Mouse (Mus musculus) neural tube, embryonic 11.5 days (tissue): ENCODE results near the gene Tjp3. TPM values are rescaled to one million over a fixed set of nuclear protein-coding genes. Genes with fewer than 3 reads are reported as not detected.
A peak's percentile ranks its signal among the peaks of the same experiment; 100 is the strongest.

ENCODE experiments used
- ATAC-seq: fragments of 200-750 bp; cut with Nextera tagmentation; 2 replicates; pipeline ENCODE4 v1.8.0; 2017; ENCODE audit warnings: moderate number of reproducible peaks, mild to moderate bottlenecking, moderate TSS enrichment, moderate library complexity; ENCODE audit not compliant: insufficient read depth, low FRiP score, low TSS enrichment
- DNase-seq: peaks from one replicate; pipeline ENCODE4 v3.0.0-alpha.2; 2015; ENCODE audit warnings: low spot score
- H3K27ac ChIP-seq: fragments of 300-500 bp; sonication (generic); 2 replicates; pipeline ENCODE4 v1.5.1; 2014; ENCODE audit warnings: low read depth, mild to moderate bottlenecking, low read length
- H3K27me3 ChIP-seq: fragments of 300-500 bp; sonication (generic); 2 replicates; pipeline ENCODE4 v1.6.1; 2014; ENCODE audit warnings: mild to moderate bottlenecking, low read length, mixed read lengths; ENCODE audit not compliant: control insufficient read depth, insufficient read depth
- H3K36me3 ChIP-seq: fragments of 300-500 bp; sonication (generic); 2 replicates; pipeline ENCODE4 v1.6.1; 2014; ENCODE audit warnings: mild to moderate bottlenecking, low read length, moderate library complexity, mixed read lengths; ENCODE audit not compliant: control insufficient read depth, insufficient read depth
- H3K4me1 ChIP-seq: fragments of 300-500 bp; sonication (generic); 2 replicates; pipeline ENCODE4 v1.6.1; 2014; ENCODE audit warnings: low read length, mixed read lengths; ENCODE audit not compliant: control insufficient read depth, insufficient read depth
- H3K4me2 ChIP-seq: fragments of 300-500 bp; sonication (generic); 2 replicates; pipeline ENCODE4 v1.6.1; 2014; ENCODE audit warnings: low read depth, mild to moderate bottlenecking, moderate library complexity
- H3K4me3 ChIP-seq: fragments of 300-500 bp; sonication (generic); 2 replicates; pipeline ENCODE4 v1.5.1; 2014; ENCODE audit warnings: low read depth, low read length
- H3K9ac ChIP-seq: fragments of 300-500 bp; sonication (generic); 2 replicates; pipeline ENCODE4 v1.6.1; 2014; ENCODE audit warnings: mild to moderate bottlenecking, low read length
- H3K9me3 ChIP-seq: fragments of 300-500 bp; sonication (generic); 2 replicates; pipeline ENCODE4 v1.6.1; 2016; ENCODE audit warnings: low read length; ENCODE audit not compliant: control insufficient read depth
- WGBS: fragments of 180-500 bp; shearing (Covaris S2); extraction: QIAGEN DNeasy Blood & Tissue Kit; methylation state at CpG from one replicate; pipeline ENCODE4 v1.1.7; 2014; 5-methylcytosine and 5-hydroxymethylcytosine counted together
- polyA plus RNA-seq: library from polyadenylated mRNA; unstranded; fragments of >200 nt; fragmentation: Nextera tagmentation; extraction: Ambion mirVana; gene quantifications from 2 replicates; pipeline ENCODE4 v1.2.1, GENCODE M21; 2014

Tjp3 gene
- polyA plus RNA-seq, 1 experiment from 2014 or later, result 2.5 TPM

DNA sequence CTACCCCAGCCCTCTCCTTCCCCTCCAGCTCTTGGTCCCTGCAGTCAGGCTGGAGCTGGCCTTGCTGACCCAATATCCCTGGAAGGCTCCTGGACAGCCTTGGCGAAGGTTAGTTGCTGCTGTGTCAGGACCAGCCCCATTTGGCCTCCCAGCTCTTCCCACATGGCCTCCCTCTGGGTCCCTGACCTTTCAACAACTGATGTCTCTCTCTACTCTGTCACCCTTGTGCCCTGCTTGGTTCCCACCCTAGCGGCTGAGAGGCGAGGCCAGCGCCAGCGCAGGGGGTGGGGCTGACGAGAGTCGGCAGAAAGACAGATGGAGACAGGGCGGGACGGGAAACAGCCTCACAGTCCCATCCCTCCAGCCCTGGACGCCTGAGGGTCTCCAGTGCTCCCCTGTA lies 37.0 kb upstream of the Tjp3 start, which contains the start of gene Tbxa2r:
TSS of gene Tbxa2r (plus strand) at position 346 of the 400 bp plus-strand sequence.
- DNase-seq (no peak), ATAC-seq (no peak)
- Histone ChIP-seq H3K9me3 (no peaks in the 10 kb centered on the region), H3K27me3 (peaks cover 18% of the 10 kb centered on the region), H3K4me2 (no peak within 1 kb of the TSS), H3K4me3 (no peak within 1 kb of the TSS), H3K27ac (0 out of 2 replicates have a peak within 1 kb of the TSS, but pooled peaks have one; percentile 14), H3K4me1 (peaks cover 4% of the 10 kb centered on the region; the same call in 1 of the 2 replicates), H3K36me3 (peaks cover 32% of the 10 kb centered on the region), H3K9ac (peak within 1 kb of the TSS; percentile 29; the same call in 1 of the 2 replicates)
- WGBS, result 6% methylated on average over 9 of the region's 10 CpGs

- Histone ChIP-seq H3K9ac (peak overlapping the region; percentile 29; the same call in 1 of the 2 replicates), H3K27me3 (peaks cover 14% of the 10 kb centered on the region), H3K27ac (0 out of 2 replicates have a peak overlapping the region, but pooled peaks have one; percentile 14), H3K4me1 (peaks cover 4% of the 10 kb centered on the region; the same call in 1 of the 2 replicates), H3K9me3 (no peaks in the 10 kb centered on the region), H3K4me2 (no peak overlapping the region), H3K36me3 (peaks cover 36% of the 10 kb centered on the region), H3K4me3 (no peak overlapping the region)
- DNase-seq, result no peak
- 28% methylated on average over 2 of the region's 2 CpGs for WGBS
- ATAC-seq, result no peak
Observed at GRCm38 (mm10) chr10:81327959-81328358, 36.6 kb upstream of the Tjp3 start.

DNA sequence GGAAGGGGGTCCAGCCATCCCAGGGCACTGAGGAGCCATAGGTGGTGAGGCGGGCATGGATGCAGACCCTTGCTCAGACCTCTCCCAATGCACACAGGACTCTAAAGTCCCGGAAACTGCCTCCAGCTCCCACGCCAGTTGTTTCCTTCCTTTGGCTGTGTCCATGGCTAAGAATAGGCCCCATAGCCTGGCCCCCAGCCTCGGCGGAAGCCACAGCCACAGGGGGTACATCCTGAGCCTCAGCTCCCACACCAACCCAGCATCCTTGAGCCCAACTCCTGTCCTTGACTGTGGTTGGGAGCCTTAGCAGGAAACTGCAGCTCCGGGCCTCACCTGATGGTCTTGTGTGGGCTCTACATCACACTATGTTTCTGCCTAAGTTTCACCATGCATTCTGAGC lies 35.5 kb upstream of the Tjp3 start:
- Histone ChIP-seq H3K27ac (no peak overlapping the region), H3K4me1 (peaks cover 6% of the 10 kb centered on the region), H3K36me3 (peaks cover 43% of the 10 kb centered on the region), H3K9ac (no peak overlapping the region), H3K9me3 (no peaks in the 10 kb centered on the region), H3K4me3 (no peak overlapping the region), H3K4me2 (no peak overlapping the region), H3K27me3 (peaks cover 4% of the 10 kb centered on the region; the same call in 1 of the 2 replicates)
- no peak for DNase-seq
- ATAC-seq, result no peak
- WGBS, result 83% methylated on average over 6 of the region's 6 CpGs

DNA sequence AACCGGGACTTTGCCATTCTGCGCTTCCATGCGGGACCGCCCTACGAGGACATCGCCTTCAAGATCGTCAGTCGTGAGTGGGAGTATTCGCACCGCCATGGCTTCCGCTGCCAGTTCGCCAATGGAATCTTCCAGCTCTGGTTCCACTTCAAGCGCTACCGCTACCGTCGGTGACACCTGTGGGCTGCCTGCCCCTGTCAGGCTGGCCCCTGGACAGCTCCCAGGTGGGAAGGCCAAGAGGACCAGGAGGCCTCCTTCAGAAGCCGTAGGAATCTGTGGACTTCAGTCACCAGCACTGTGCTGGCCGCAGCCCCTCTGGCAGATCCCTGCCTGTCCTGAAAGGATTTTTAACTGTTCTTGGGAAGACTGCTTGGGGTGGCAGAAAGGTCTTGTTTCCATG lies 34.4 kb upstream of the Tjp3 start:
- DNase-seq (no peak), ATAC-seq (no peak)
- Histone ChIP-seq H3K36me3 (peaks cover 43% of the 10 kb centered on the region), H3K9ac (no peak overlapping the region), H3K9me3 (no peaks in the 10 kb centered on the region), H3K27me3 (no peaks in the 10 kb centered on the region), H3K4me2 (no peak overlapping the region), H3K4me3 (no peak overlapping the region), H3K27ac (no peak overlapping the region), H3K4me1 (peaks cover 9% of the 10 kb centered on the region)
- WGBS, result 97% methylated on average over 18 of the region's 18 CpGs

GRCm38 (mm10) chr10:81325176-81325575 lies 33.8 kb upstream of the Tjp3 start:
- Histone ChIP-seq H3K36me3 (peaks cover 43% of the 10 kb centered on the region), H3K4me2 (no peak overlapping the region), H3K9me3 (no peaks in the 10 kb centered on the region), H3K4me1 (peaks cover 9% of the 10 kb centered on the region), H3K27me3 (no peaks in the 10 kb centered on the region), H3K27ac (no peak overlapping the region), H3K9ac (no peak overlapping the region), H3K4me3 (no peak overlapping the region)
- 97% methylated on average over 21 of the region's 21 CpGs for WGBS
- DNase-seq (no peak), ATAC-seq (no peak)

DNA sequence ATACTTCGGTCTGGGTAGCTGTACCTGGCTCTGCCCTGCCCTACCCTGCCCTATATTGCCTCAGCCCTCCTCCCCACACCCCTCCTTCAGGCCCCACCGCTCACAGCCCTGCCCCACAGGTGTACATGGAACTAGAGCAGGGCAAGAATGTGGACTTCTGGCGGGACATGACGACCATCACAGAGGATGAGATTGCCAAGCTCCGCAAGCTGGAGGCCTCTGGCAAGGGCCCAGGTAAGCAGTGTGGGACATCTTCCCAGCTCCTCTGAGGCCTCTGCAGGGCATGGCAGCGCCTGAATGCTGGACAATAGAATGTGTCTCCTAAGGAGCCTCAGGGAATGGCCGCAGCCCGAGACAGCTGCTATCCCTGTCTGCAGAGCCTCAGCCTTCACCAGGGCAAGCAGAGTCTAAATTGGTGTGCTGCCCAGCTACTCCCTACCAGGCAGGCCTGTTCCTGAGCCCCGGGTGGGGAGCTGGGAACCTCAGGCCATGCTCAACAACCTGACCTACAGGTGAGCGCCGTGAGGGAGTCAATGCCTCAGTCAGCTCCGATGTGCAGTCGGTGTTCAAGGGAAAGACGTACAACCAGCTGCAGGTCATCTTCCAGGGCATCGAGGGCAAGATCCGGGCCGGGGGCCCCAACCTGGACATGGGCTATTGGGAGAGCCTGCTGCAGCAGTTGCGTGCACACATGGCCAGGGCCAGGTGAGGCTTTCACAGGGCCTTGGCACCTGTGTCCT lies 32.6 kb upstream of the Tjp3 start:
- Histone ChIP-seq H3K27me3 (no peaks in the 10 kb centered on the region), H3K9ac (no peak overlapping the region), H3K4me1 (peaks cover 18% of the 10 kb centered on the region), H3K27ac (no peak overlapping the region), H3K9me3 (no peaks in the 10 kb centered on the region), H3K36me3 (peaks cover 43% of the 10 kb centered on the region), H3K4me3 (no peak overlapping the region), H3K4me2 (no peak overlapping the region)
- ATAC-seq (no peak), DNase-seq (no peak)
- WGBS, result 96% methylated on average over 18 of the region's 18 CpGs

- Histone ChIP-seq H3K4me3 (no peak overlapping the region), H3K9ac (no peak overlapping the region), H3K36me3 (peaks cover 43% of the 10 kb centered on the region), H3K9me3 (no peaks in the 10 kb centered on the region), H3K4me2 (no peak overlapping the region), H3K4me1 (peaks cover 15% of the 10 kb centered on the region), H3K27me3 (no peaks in the 10 kb centered on the region), H3K27ac (no peak overlapping the region)
- no peak for DNase-seq
- 93% methylated on average over 23 of the region's 23 CpGs for WGBS
- no peak for ATAC-seq
Observed at GRCm38 (mm10) chr10:81323141-81323775, 31.9 kb upstream of the Tjp3 start.

DNA sequence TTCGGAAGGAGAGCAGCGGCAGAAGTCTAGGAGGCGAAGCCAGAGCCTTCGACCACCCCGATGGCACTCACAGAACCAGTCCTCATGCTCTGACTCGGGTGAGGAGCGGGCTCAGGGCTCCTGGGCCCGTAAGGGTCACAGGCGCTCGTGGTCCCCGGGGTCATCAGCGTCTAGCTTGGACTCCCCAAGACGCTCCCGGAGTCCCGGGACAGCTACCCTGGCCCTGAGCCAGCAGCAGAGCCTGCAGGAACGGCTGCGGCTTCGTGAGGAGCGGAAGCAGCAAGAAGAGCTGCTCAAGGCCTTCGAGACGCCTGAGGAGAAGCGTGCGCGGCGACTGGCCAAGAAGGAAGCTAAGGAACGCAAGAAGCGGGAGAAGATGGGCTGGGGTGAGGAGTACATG lies 31.1 kb upstream of the Tjp3 start:
- no peak for DNase-seq
- H3K4me2 ChIP-seq, result peak overlapping the region; percentile 14; the same call in 1 of the 2 replicates
- no peaks in the 10 kb centered on the region for H3K9me3 ChIP-seq
- H3K27ac ChIP-seq, result no peak overlapping the region
- no peak overlapping the region for H3K9ac ChIP-seq
- H3K36me3 ChIP-seq, result peaks cover 45% of the 10 kb centered on the region
- 96% methylated on average over 27 of the region's 27 CpGs for WGBS
- peaks cover 14% of the 10 kb centered on the region for H3K4me1 ChIP-seq
- peak overlapping the region; percentile 69; the same call in 1 of the 2 replicates for H3K4me3 ChIP-seq
- no peaks in the 10 kb centered on the region for H3K27me3 ChIP-seq
- no peak for ATAC-seq
